Mouse (Mus musculus) cortical plate, adult 2 months (tissue): ENCODE results near the gene Papolg. TPM values are rescaled to one million over a fixed set of nuclear protein-coding genes. Genes with fewer than 3 reads are reported as not detected.
"Not testable (repeated sequence)": the region's sequence is repeated elsewhere in the genome, so short reads cannot be mapped to it uniquely, and the experiment has no call there.

Source experiments
- H3K27ac ChIP-seq: fragments of 200-500 bp; 2 replicates; pipeline ENCODE4 v1.5.1; 2012; ENCODE audit warnings: low read length, control low read depth, inconsistent platforms; ENCODE audit not compliant: insufficient read depth
- H3K4me1 ChIP-seq: fragments of 200-500 bp; 2 replicates; pipeline ENCODE4 v1.6.1; 2011; ENCODE audit warnings: low read length; ENCODE audit not compliant: control insufficient read depth, insufficient read depth
- H3K4me3 ChIP-seq: fragments of 200-500 bp; 2 replicates; pipeline ENCODE4 v1.5.1; 2011; ENCODE audit warnings: mild to moderate bottlenecking, low read length, control low read depth; ENCODE audit not compliant: insufficient read depth
- CTCF ChIP-seq: fragments of 200-500 bp; IDR thresholded peaks from 2 replicates; pipeline ENCODE4 v1.5.1; 2011; ENCODE audit warnings: mild to moderate bottlenecking, control low read depth, low read length; ENCODE audit not compliant: insufficient read depth; ENCODE audit errors: extremely low read depth
- POLR2A ChIP-seq: fragments of 200-500 bp; IDR thresholded peaks from 2 replicates; pipeline ENCODE4 v1.6.1; 2011; ENCODE audit warnings: mild to moderate bottlenecking, low read length, control low read depth; ENCODE audit not compliant: insufficient read depth; ENCODE audit errors: extremely low read depth
- polyA plus RNA-seq: library from polyadenylated mRNA; depleted of rRNA; stranded (reverse); fragments of >200 nt; gene quantifications from 2 replicates; pipeline ENCODE4 v1.2.3, GENCODE M21; 2012; rRNA removed

Gene Papolg
- polyA plus RNA-seq: 11.6 and 11.9 TPM in 2 replicates

- Histone ChIP-seq H3K27ac (peak within 1 kb of the TSS; percentile 89; the same call in 1 of the 2 replicates), H3K4me1 (no peaks in the 10 kb centered on the region; the same call in 1 of the 2 replicates), H3K4me3 (peak within 1 kb of the TSS; percentile 61)
- TF ChIP-seq POLR2A: peak; percentile 87
- TF ChIP-seq CTCF: no peak
Observed at GRCm38 (mm10) chr11:23895060-23895426, at the start of gene Papolg. Gene Papolg (minus strand): TSS chr11:23895253.

GRCm38 (mm10) chr11:23928146-23928545 is 33.1 kb upstream of the Papolg start:
- H3K27ac ChIP-seq, H3K4me3 ChIP-seq, H3K4me1 ChIP-seq: not testable (repeated sequence)

GRCm38 (mm10) chr11:23927643-23928042 is 32.6 kb upstream of the Papolg start:
- H3K4me3 ChIP-seq: no peak overlapping the region
- H3K4me1 ChIP-seq: no peaks in the 10 kb centered on the region
- no peak overlapping the region for H3K27ac ChIP-seq
- TF ChIP-seq CTCF: no peak
- TF ChIP-seq POLR2A: no peak

GRCm38 (mm10) chr11:23913824-23914223 is 18.8 kb upstream of the Papolg start:
- not testable (repeated sequence) for H3K4me1 ChIP-seq, H3K4me3 ChIP-seq, H3K27ac ChIP-seq

- no peak for TF ChIP-seq CTCF
- TF ChIP-seq POLR2A: no peak
- Histone ChIP-seq H3K27ac (no peak overlapping the region), H3K4me1 (no peaks in the 10 kb centered on the region), H3K4me3 (no peak overlapping the region)
Observed at GRCm38 (mm10) chr11:23903909-23904308, 8.9 kb upstream of the Papolg start.

- Histone ChIP-seq H3K4me3 (peak overlapping the region; percentile 61), H3K4me1 (no peaks in the 10 kb centered on the region; the same call in 1 of the 2 replicates), H3K27ac (peak overlapping the region; percentile 89; the same call in 1 of the 2 replicates)
- no peak for TF ChIP-seq CTCF
- no peak for TF ChIP-seq POLR2A
Observed at GRCm38 (mm10) chr11:23894141-23895059, 653 bp downstream of the Papolg start.

GRCm38 (mm10) chr11:23893556-23893955 is 1.5 kb downstream of the Papolg start:
- TF ChIP-seq CTCF (no peak), POLR2A (no peak)
- no peak overlapping the region; the same call in 1 of the 2 replicates for H3K4me3 ChIP-seq
- H3K27ac ChIP-seq: no peak overlapping the region
- H3K4me1 ChIP-seq: no peaks in the 10 kb centered on the region; the same call in 1 of the 2 replicates

GRCm38 (mm10) chr11:23864326-23864725 is 30.7 kb downstream of the Papolg start:
- Histone ChIP-seq H3K4me1 (no peaks in the 10 kb centered on the region), H3K4me3 (no peak overlapping the region), H3K27ac (no peak overlapping the region)
- TF ChIP-seq POLR2A: no peak
- TF ChIP-seq CTCF: no peak

GRCm38 (mm10) chr11:23856723-23857112 is 38.3 kb downstream of the Papolg start:
- H3K4me3 ChIP-seq: no peak overlapping the region
- H3K27ac ChIP-seq: no peak overlapping the region
- H3K4me1 ChIP-seq: no peaks in the 10 kb centered on the region
- TF ChIP-seq CTCF (no peak), POLR2A (no peak)

GRCm38 (mm10) chr11:23856054-23856722 is 38.9 kb downstream of the Papolg start:
- no peak overlapping the region for H3K4me3 ChIP-seq
- H3K4me1 ChIP-seq: no peaks in the 10 kb centered on the region
- H3K27ac ChIP-seq: no peak overlapping the region
- TF ChIP-seq CTCF (no peak), POLR2A (no peak)
